Mouse (Mus musculus): Measurements from ENCODE around the gene 4931406P16Rik. TPM values are rescaled to one million over a fixed set of nuclear protein-coding genes. Genes with fewer than 3 reads are reported as not detected.

Gene 4931406P16Rik
- polyA plus RNA-seq, 1 experiment from 2014 or later, result 27.4 TPM

DNA sequence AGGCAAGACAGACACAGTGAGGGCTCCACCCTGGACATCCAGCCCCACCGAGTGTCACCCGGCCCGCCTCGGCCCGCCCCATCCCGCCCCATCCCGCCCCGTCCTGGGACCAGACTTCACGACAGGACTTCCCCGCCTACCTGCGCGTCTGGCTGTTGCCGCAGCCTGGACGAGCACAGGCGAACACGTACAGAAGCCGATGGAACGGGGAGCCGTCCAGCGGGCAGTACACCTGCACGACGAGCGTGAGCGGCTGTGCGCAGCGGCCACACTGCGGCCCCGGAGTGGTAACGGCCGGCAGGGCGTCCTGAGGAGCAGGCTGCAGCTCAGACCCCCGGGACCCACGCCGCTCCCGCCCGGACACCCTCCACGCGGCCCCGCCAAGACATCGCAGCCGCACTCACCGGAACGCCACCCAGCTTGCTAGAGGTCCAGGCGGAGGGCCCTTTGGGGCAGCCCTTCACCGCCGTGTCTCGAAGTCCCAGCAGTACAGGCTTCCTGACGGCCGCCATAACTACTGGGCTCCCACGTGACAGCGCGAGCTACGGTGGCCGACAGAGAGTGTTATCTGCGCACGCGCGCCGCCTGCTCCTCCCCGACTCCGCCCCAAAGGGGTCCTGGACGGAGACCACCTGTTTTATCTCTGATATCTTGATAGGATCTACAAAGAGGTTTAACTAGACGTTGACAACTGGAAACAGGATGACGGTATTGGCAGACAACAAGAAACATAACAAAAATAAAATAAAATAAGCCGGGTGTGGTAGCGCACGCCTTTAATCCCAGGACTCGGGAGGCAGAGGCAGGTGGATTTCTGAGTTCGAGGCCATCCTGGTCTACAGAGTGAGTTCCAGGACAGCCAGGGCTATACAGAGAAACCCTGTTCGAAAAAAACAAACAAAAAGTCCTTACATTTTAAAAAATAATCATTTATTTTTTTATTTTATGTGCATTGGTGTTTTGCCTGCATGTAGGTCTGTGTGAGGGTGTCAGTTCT is 116.9 kb downstream of the 4931406P16Rik start, which contains the start of gene Pdcd2l:
Pdcd2l (minus strand) TSS at position 530 of the 997 bp plus-strand sequence.
- WGBS, result 4% methylated on average over 67 of the region's 70 CpGs
- Histone ChIP-seq H3K4me1 (ENCODE audit: control insufficient read depth, insufficient read depth, low read depth, low read length) (peaks cover 8% of the 10 kb centered on the region), H3K27me3 (replicated peaks; ENCODE audit: control insufficient read depth, insufficient read depth, low read length) (no peaks in the 10 kb centered on the region), H3K36me3 (ENCODE audit: control insufficient read depth, insufficient read depth, low read length) (peaks cover 19% of the 10 kb centered on the region), H3K4me3 (ENCODE audit: low read length) (peak within 1 kb of the TSS; percentile 62), H3K9ac (ENCODE audit: low read depth, low read length) (peak within 1 kb of the TSS; percentile 72), H3K9me3 (ENCODE audit: control insufficient read depth, low read length) (0 out of 2 replicates have a peak, but pooled peaks cover 2% of the 10 kb centered on the region), H3K27ac (ENCODE audit: low read depth, low read length) (peak within 1 kb of the TSS; percentile 61; the same call in 1 of the 2 replicates), H3K4me2 (ENCODE audit: low read length) (peak within 1 kb of the TSS; percentile 90)
- ATAC-seq, result peak; percentile 96

- no peak overlapping the region; the same call in 1 of the 2 replicates for H3K27ac ChIP-seq (ENCODE audit: low read depth, low read length)
- no peaks in the 10 kb centered on the region for H3K27me3 ChIP-seq (replicated peaks; ENCODE audit: control insufficient read depth, insufficient read depth, low read length)
- peaks cover 8% of the 10 kb centered on the region for H3K4me1 ChIP-seq (ENCODE audit: control insufficient read depth, insufficient read depth, low read depth, low read length)
- H3K9ac ChIP-seq (ENCODE audit: low read depth, low read length), result peak overlapping the region; percentile 72
- peak overlapping the region; percentile 90 for H3K4me2 ChIP-seq (ENCODE audit: low read length)
- H3K4me3 ChIP-seq (ENCODE audit: low read length), result peak overlapping the region; percentile 62
- H3K36me3 ChIP-seq (ENCODE audit: control insufficient read depth, insufficient read depth, low read length), result peaks cover 11% of the 10 kb centered on the region
- 0 out of 2 replicates have a peak, but pooled peaks cover 2% of the 10 kb centered on the region for H3K9me3 ChIP-seq (ENCODE audit: control insufficient read depth, low read length)
- 57% methylated on average over 3 of the region's 3 CpGs for WGBS
- ATAC-seq, result no peak
Measured at GRCm38 (mm10) chr7:34195632-34196031, 117.7 kb downstream of the 4931406P16Rik start.

- WGBS, result 93% methylated on average over 6 of the region's 6 CpGs
- no peak for ATAC-seq
- peaks cover 24% of the 10 kb centered on the region for H3K36me3 ChIP-seq (ENCODE audit: control insufficient read depth, insufficient read depth, low read length)
Measured at GRCm38 (mm10) chr7:34192825-34193224, 120.5 kb downstream of the 4931406P16Rik start.

DNA sequence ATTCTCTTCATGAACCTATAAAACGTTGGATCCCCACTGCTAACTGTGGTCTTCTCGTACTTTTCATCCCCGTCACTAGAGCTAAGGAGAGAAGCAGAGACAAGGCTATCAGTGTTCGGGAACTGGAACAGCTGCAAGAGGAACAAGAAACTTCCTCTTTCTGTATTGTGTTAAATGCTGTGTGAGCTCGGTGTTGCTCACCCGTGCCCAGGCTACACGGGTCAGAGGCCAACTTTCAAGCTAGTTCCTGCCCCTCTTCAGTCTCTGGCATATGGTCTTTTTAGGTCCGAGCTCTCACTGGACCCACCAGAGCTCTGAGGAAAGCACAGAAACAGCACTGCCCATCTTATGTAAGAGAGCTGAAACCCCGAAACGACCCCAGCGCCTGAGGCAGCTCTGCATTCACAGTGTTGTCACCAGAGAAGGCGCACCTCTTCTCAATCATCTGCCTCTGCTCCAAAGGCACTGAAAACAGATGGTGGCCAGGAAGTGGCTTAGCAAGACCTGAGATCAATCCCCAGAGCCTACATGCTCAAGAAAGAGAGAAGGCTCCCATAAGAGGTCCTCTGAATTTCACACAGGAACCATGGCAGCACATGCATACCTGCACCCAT is 123.9 kb downstream of the 4931406P16Rik start:
- Histone ChIP-seq H3K4me1 (ENCODE audit: control insufficient read depth, insufficient read depth, low read depth, low read length) (no peaks in the 10 kb centered on the region), H3K27me3 (replicated peaks; ENCODE audit: control insufficient read depth, insufficient read depth, low read length) (no peaks in the 10 kb centered on the region), H3K9me3 (ENCODE audit: control insufficient read depth, low read length) (no peaks in the 10 kb centered on the region), H3K36me3 (ENCODE audit: control insufficient read depth, insufficient read depth, low read length) (peaks cover 41% of the 10 kb centered on the region), H3K27ac (ENCODE audit: low read depth, low read length) (no peak overlapping the region), H3K9ac (ENCODE audit: low read depth, low read length) (no peak overlapping the region), H3K4me3 (ENCODE audit: low read length) (no peak overlapping the region), H3K4me2 (ENCODE audit: low read length) (no peak overlapping the region)
- WGBS, result 93% methylated on average over 12 of the region's 12 CpGs
- no peak for ATAC-seq

More at GRCm38 (mm10) chr7:34192825-34193224, 120.5 kb downstream of the 4931406P16Rik start:
- Histone ChIP-seq H3K27me3 (replicated peaks; ENCODE audit: control insufficient read depth, insufficient read depth, low read length) (no peaks in the 10 kb centered on the region), H3K4me3 (ENCODE audit: low read length) (no peak overlapping the region), H3K4me2 (ENCODE audit: low read length) (no peak overlapping the region), H3K27ac (ENCODE audit: low read depth, low read length) (no peak overlapping the region), H3K9ac (ENCODE audit: low read depth, low read length) (no peak overlapping the region), H3K9me3 (ENCODE audit: control insufficient read depth, low read length) (no peaks in the 10 kb centered on the region), H3K4me1 (ENCODE audit: control insufficient read depth, insufficient read depth, low read depth, low read length) (peaks cover 8% of the 10 kb centered on the region)

Other genes starting within 250 kb of the 4931406P16Rik start
- gene Scgb1b30, start 218.1 kb downstream of the 4931406P16Rik start, polyA plus RNA-seq (2015; fragmentation: Nextera tagmentation; extraction: Ambion mirVana), result not detected in 2 replicates
- gene Wtip, start 180.3 kb downstream of the 4931406P16Rik start, polyA plus RNA-seq (2015; fragmentation: Nextera tagmentation; extraction: Ambion mirVana), result 3.8 and 4.1 TPM in 2 replicates
- 145 and 159 TPM in 2 replicates for gene Uba2, start 144.0 kb downstream of the 4931406P16Rik start, polyA plus RNA-seq (2015; fragmentation: Nextera tagmentation; extraction: Ambion mirVana)
- gene Pdcd2l, start 116.9 kb downstream of the 4931406P16Rik start, polyA plus RNA-seq (2015; fragmentation: Nextera tagmentation; extraction: Ambion mirVana), result 76.2 and 87.3 TPM in 2 replicates
- 355 and 401 TPM in 2 replicates for gene Gpi1, start 83.2 kb downstream of the 4931406P16Rik start, polyA plus RNA-seq (2015; fragmentation: Nextera tagmentation; extraction: Ambion mirVana)
- gene Gm6096, start 62.5 kb downstream of the 4931406P16Rik start, polyA plus RNA-seq (2015; fragmentation: Nextera tagmentation; extraction: Ambion mirVana), result 0.71 TPM in 1 of 2 replicates, not detected in the other
- gene Lsm14a, start 79.8 kb upstream of the 4931406P16Rik start, polyA plus RNA-seq (2015; fragmentation: Nextera tagmentation; extraction: Ambion mirVana), result 50.6 and 55.6 TPM in 2 replicates

All from hindbrain, embryonic 16.5 days (tissue).